Comparison of ENCODE assay signal across 8 mouse cellular contexts in the genomic region with DNA sequence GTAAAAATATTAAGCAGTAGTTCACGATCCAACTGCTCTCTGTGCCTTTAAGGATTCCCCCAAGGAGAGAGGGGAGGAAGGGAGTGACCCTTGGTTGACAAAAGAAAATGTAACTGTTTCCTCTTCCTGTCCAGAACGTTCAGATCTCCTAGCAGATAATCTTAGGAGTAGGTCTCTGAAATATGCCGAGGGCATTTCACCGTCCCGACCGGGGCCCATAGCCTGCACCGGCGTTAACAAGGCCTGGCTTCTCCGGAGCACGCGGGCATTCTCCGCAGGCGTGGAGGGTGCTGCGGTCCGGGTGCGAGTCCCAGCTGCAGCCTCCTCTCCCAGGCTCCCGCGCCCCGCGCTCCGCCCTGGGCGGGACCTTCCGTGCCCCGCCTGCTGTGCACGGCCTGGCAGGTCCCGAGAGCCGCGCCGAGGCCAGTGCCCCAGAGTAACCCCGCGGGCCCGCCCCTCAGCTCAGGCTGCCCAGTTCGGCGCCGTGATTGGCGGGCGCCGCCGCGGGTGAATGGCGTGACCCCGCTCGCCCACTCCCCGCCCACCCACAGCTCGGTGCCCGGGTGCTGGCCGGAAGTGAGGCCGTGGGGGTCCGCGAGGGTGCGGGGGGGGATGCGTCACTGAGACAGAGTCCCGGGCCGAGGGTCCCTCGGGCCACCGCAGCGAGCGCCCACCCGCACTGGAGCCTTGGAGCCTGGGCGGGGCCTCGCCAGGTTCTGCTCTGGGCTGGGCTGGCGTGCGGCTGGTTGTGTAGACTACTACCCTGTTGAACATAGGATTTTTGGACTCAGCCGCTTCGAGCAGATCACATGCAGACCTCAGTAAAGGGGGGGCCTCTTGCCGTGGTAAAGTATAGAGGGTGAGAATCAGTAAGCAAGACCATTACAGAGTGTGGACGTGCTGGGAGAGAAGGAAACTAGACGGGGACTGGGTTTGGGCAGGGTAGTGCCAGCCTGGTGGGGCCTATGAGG. TPM values are rescaled to one million over a fixed set of nuclear protein-coding genes. Genes with fewer than 3 reads are reported as not detected.
A peak's percentile ranks its signal among the peaks of the same experiment; 100 is the strongest.
DNase-seq lines count a peak whose midpoint lies in the region; ATAC-seq and TF ChIP-seq lines count a peak whose summit lies in the region.

No protein-coding gene starts in this region.

- H3K27ac ChIP-seq in MEL (ENCODE audit: control insufficient read depth, low read depth, low read length): peak overlapping the region; percentile 89
- peak overlapping the region; percentile 95 for H3K27ac ChIP-seq in cerebellum, adult 2 months (ENCODE audit: insufficient read depth, low read length)
- peak overlapping the region; percentile 92 for H3K27ac ChIP-seq in forebrain, postnatal 0 days (ENCODE audit: low read depth, low read length)
- H3K27ac ChIP-seq in layer of hippocampus, adult 2 months: peak overlapping the region; percentile 98
- H3K27ac ChIP-seq in neural tube, embryonic 15.5 days (replicated peaks): peak overlapping the region; percentile 95

- H3K4me2 ChIP-seq in forebrain, postnatal 0 days (ENCODE audit: low read depth): peak overlapping the region; percentile 74
- peak overlapping the region; percentile 75 for H3K4me2 ChIP-seq in neural tube, embryonic 15.5 days

- under 1% methylated on average over 63 of the region's 68 CpGs for WGBS in cerebellum, adult 2 months
- under 1% methylated on average over 68 of the region's 68 CpGs for WGBS in forebrain, postnatal 0 days
- WGBS in lung, adult 2 months: under 1% methylated on average over 68 of the region's 68 CpGs
- under 1% methylated on average over 66 of the region's 68 CpGs for WGBS in neural tube, embryonic 15.5 days

- DNase-seq in MEL (ENCODE audit: low read depth, low spot score): peak; percentile 93
- DNase-seq in cerebellum, adult 2 months: peak; percentile 90 to 92
- peak; percentile 82 for DNase-seq in forebrain, postnatal 0 days
- peak; percentile 95 for DNase-seq in heart, postnatal 4 days
- peak; percentile 79 to 82 for DNase-seq in layer of hippocampus, adult 2 months (ENCODE audit: low spot score in 2 of 2)
- DNase-seq in lung, adult 2 months: peak; percentile 95
- DNase-seq in testis, postnatal 10 days (ENCODE audit: low spot score): peak; percentile 94

- peak; percentile 84 to 92 for TF ChIP-seq POLR2A in MEL (IDR thresholded peaks at IDR 0.05; ENCODE audit: control insufficient read depth in 1 of 2, insufficient read depth in 1 of 2, low read depth in 1 of 2, low read length in 2 of 2, poor library complexity in 1 of 2)
- TF ChIP-seq POLR2A in cerebellum, adult 2 months (IDR thresholded peaks at IDR 0.05; ENCODE audit: borderline replicate concordance, insufficient read depth, low read length): peak; percentile 71
- TF ChIP-seq POLR2A in lung, adult 2 months (IDR thresholded peaks at IDR 0.05; ENCODE audit: borderline replicate concordance, extremely low read depth, low read depth, low read length): peak; percentile 90

- H3K36me3 ChIP-seq in MEL (ENCODE audit: control insufficient read depth in 1 of 2, insufficient read depth in 2 of 2, low read length in 2 of 2): peaks cover 0 to 20% of the 10 kb centered on the region in 2 experiments; a peak in 2 of 4 replicates
- H3K36me3 ChIP-seq in forebrain, postnatal 0 days (ENCODE audit: insufficient read depth): no peaks in the 10 kb centered on the region
- no peaks in the 10 kb centered on the region for H3K36me3 ChIP-seq in neural tube, embryonic 15.5 days

- TF ChIP-seq EP300 in MEL (IDR thresholded peaks at IDR 0.05; ENCODE audit: low read depth in 1 of 2, low read length in 2 of 2): peak in 1 of 2 experiments; percentile 26; a peak in 3 of 4 replicates

- peaks cover 2% of the 10 kb centered on the region; the same call in 1 of the 2 replicates for H3K79me2 ChIP-seq in MEL (ENCODE audit: control insufficient read depth, insufficient read depth, low read length, poor library complexity)

- no peak for TF ChIP-seq CTCF in MEL (IDR thresholded peaks at IDR 0.05 in 2 of 3, conservative IDR thresholded peaks at IDR 0.05 in 1 of 3; ENCODE audit: control insufficient read depth in 1 of 3, insufficient read depth in 1 of 3, low read depth in 2 of 3, low read length in 3 of 3, poor library complexity in 1 of 3, severe bottlenecking in 1 of 3)
- no peak for TF ChIP-seq CTCF in cerebellum, adult 2 months (IDR thresholded peaks at IDR 0.05; ENCODE audit: borderline replicate concordance, insufficient read depth, low read depth, low read length)
- no peak for TF ChIP-seq CTCF in forebrain, postnatal 0 days (IDR thresholded peaks at IDR 0.05; ENCODE audit: low read depth)
- no peak for TF ChIP-seq CTCF in layer of hippocampus, adult 2 months (conservative IDR thresholded peaks at IDR 0.05)
- no peak for TF ChIP-seq CTCF in lung, adult 2 months (IDR thresholded peaks at IDR 0.05; ENCODE audit: insufficient read depth, low read length)

- no peaks in the 10 kb centered on the region for H3K27me3 ChIP-seq in MEL (ENCODE audit: control insufficient read depth in 1 of 2, insufficient read depth in 2 of 2, low read length in 2 of 2)
- H3K27me3 ChIP-seq in cerebellum, adult 2 months (ENCODE audit: control insufficient read depth, insufficient read depth, low read length): no peaks in the 10 kb centered on the region
- H3K27me3 ChIP-seq in forebrain, postnatal 0 days (ENCODE audit: insufficient read depth, low read length): no peaks in the 10 kb centered on the region
- H3K27me3 ChIP-seq in neural tube, embryonic 15.5 days (replicated peaks): no peaks in the 10 kb centered on the region

- peak; percentile 96 for ATAC-seq in forebrain, postnatal 0 days
- ATAC-seq in neural tube, embryonic 15.5 days (ENCODE audit: low FRiP score): peak; percentile 96

- H3K4me1 ChIP-seq in MEL (ENCODE audit: control insufficient read depth in 1 of 2, insufficient read depth in 2 of 2, low read length in 2 of 2): peaks cover 2 to 16% of the 10 kb centered on the region in 2 experiments
- no peaks in the 10 kb centered on the region for H3K4me1 ChIP-seq in cerebellum, adult 2 months (ENCODE audit: control insufficient read depth, insufficient read depth, low read length)
- H3K4me1 ChIP-seq in forebrain, postnatal 0 days (ENCODE audit: insufficient read depth): 0 out of 2 replicates have a peak, but pooled peaks cover 9% of the 10 kb centered on the region
- peaks cover 17% of the 10 kb centered on the region for H3K4me1 ChIP-seq in lung, adult 2 months (ENCODE audit: control insufficient read depth, insufficient read depth, low read length)
- H3K4me1 ChIP-seq in neural tube, embryonic 15.5 days: peaks cover 14% of the 10 kb centered on the region

- H3K9ac ChIP-seq in MEL (ENCODE audit: control insufficient read depth, low read depth, low read length, poor library complexity, severe bottlenecking): peak overlapping the region; percentile 78
- H3K9ac ChIP-seq in forebrain, postnatal 0 days: peak overlapping the region; percentile 93
- peak overlapping the region; percentile 78 for H3K9ac ChIP-seq in neural tube, embryonic 15.5 days (replicated peaks)

- H3K9me3 ChIP-seq in MEL (replicated peaks; ENCODE audit: insufficient read depth, low read length): no peaks in the 10 kb centered on the region
- H3K9me3 ChIP-seq in forebrain, postnatal 0 days (ENCODE audit: low read length): no peaks in the 10 kb centered on the region
- H3K9me3 ChIP-seq in neural tube, embryonic 15.5 days (replicated peaks): no peaks in the 10 kb centered on the region

- peak overlapping the region; percentile 62 to 81 for H3K4me3 ChIP-seq in MEL (ENCODE audit: control insufficient read depth in 1 of 2, insufficient read depth in 1 of 2, low read depth in 2 of 2, low read length in 2 of 2)
- H3K4me3 ChIP-seq in cerebellum, adult 2 months (replicated peaks; ENCODE audit: insufficient read depth, low read depth, low read length): peak overlapping the region; percentile 88
- H3K4me3 ChIP-seq in forebrain, postnatal 0 days (ENCODE audit: low read depth, low read length): peak overlapping the region; percentile 74
- H3K4me3 ChIP-seq in layer of hippocampus, adult 2 months: peak overlapping the region; percentile 87
- H3K4me3 ChIP-seq in lung, adult 2 months (replicated peaks; ENCODE audit: extremely low read depth, low read depth, low read length): peak overlapping the region; percentile 86
- peak overlapping the region; percentile 68 for H3K4me3 ChIP-seq in neural tube, embryonic 15.5 days (replicated peaks)

- no peak for TF ChIP-seq RAD21 in MEL (IDR thresholded peaks at IDR 0.05; ENCODE audit: low read depth, low read length)

TF ChIP-seq in MEL, 35 proteins besides CTCF, POLR2A, EP300 and RAD21 (continues in another document):
- no peak for TF ChIP-seq TAL1 (IDR thresholded peaks at IDR 0.05; ENCODE audit: low read length)
- no peak for TF ChIP-seq JUND (IDR thresholded peaks at IDR 0.05; ENCODE audit: low read depth, low read length)
- no peak for TF ChIP-seq ZC3H11A (IDR thresholded peaks at IDR 0.05; ENCODE audit: low read depth, low read length)
- TF ChIP-seq KAT2A (conservative IDR thresholded peaks at IDR 0.05; ENCODE audit: low read depth, low read length): no peak
- peak; percentile 50; the same call in 1 of the 2 replicates for TF ChIP-seq MAX (IDR thresholded peaks at IDR 0.05; ENCODE audit: low read length)
- 0 out of 2 replicates have a peak, but pooled peaks have one; percentile 34 for TF ChIP-seq USF1 (IDR thresholded peaks at IDR 0.05; ENCODE audit: low read depth, low read length)
- TF ChIP-seq USF2 (IDR thresholded peaks at IDR 0.05; ENCODE audit: borderline replicate concordance in 1 of 2, insufficient read depth in 1 of 2, low read depth in 1 of 2, low read length in 2 of 2): no peak
- TF ChIP-seq SIN3A (IDR thresholded peaks at IDR 0.05; ENCODE audit: low read length): peak; percentile 60; the same call in 1 of the 2 replicates
- no peak for TF ChIP-seq SMC3 (IDR thresholded peaks at IDR 0.05; ENCODE audit: low read depth, low read length)
- peak; percentile 24; the same call in 1 of the 2 replicates for TF ChIP-seq E2F4 (IDR thresholded peaks at IDR 0.05; ENCODE audit: borderline replicate concordance, low read depth, low read length)
- TF ChIP-seq MYC (IDR thresholded peaks at IDR 0.05; ENCODE audit: low read depth, low read length): no peak; the same call in 1 of the 2 replicates
- TF ChIP-seq POLR2AphosphoS5 (IDR thresholded peaks at IDR 0.05; ENCODE audit: borderline replicate concordance, low read depth, low read length): peak; percentile 52; the same call in 1 of the 2 replicates

RNA-seq across cellular contexts. Expression of a gene that starts 6.6 kb away (rescaled TPM):
- total RNA-seq in MEL (2012; rRNA removed): 58.3 and 61.7 TPM in 2 replicates
- polyA plus RNA-seq in MEL (2012; ENCODE audit: insufficient read depth in 1 of 2, insufficient read length in 2 of 2, low read depth in 1 of 2, low replicate concordance in 2 of 2, missing spikeins in 1 of 2): 10 to 100 TPM; 52.3 to 73.0 TPM
- polyA plus RNA-seq in cerebellum, adult 2 months (2012; rRNA removed): 102 and 109 TPM in 2 replicates
- 70.3 and 83.4 TPM in 2 replicates for total RNA-seq in forebrain, postnatal 0 days (2014; rRNA removed)
- polyA plus RNA-seq in forebrain, postnatal 0 days (2015; fragmentation: Nextera tagmentation; extraction: Ambion mirVana): 43.2 and 61.1 TPM in 2 replicates
- 10 to 100 TPM; 64.3 to 67.8 TPM for total RNA-seq in heart, postnatal 4 days (2021)
- total RNA-seq in layer of hippocampus, adult 2 months (2021): 10 to 100 TPM; 60.4 to 67.3 TPM
- polyA plus RNA-seq in lung, adult 2 months (2012; rRNA removed): 102 and 155 TPM in 2 replicates
- polyA plus RNA-seq in neural tube, embryonic 15.5 days (2015; fragmentation: Nextera tagmentation; extraction: Ambion mirVana): 61.8 and 70.4 TPM in 2 replicates

Comparison
In these comparisons a context has a peak if more than half of its experiments do, and no peak if none do; other contexts are left out.
1. Peak in every context shown above with its lines: DNase-seq, ATAC-seq, H3K4me3 ChIP-seq and H3K27ac ChIP-seq.